Mouse (Mus musculus): ENCODE measurements around the gene Rgs1.

The Rgs1 gene

DNA sequence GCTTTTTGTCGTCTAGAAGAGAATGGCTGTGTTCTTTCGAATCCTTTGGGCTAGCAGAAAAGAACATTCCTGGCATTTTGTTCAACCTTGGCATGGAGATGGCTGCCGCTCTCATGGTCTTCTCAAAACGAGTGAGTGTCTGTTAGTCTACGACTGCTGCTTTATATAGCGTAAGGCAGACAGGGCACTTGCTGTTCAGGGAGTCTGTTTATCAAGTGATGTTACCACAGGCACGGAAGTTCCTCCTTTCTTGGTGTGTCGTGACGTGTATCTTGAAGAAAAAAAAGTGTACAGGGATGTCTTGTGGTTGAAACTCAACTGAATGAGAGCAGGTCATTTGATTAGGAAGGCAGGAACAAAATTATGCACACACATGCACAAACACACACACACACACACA lies at the start of gene Rgs1:
TSS of gene Rgs1 (minus strand) at position 320 of the 400 bp plus-strand sequence.
- CTCF ChIA-PET, result no interaction called here

- CTCF ChIA-PET, result interaction anchor here (0.6 kb wide), 1 partner anchor 27 kb away, joined by 3 read pairs; no protein-coding TSS in a partner anchor
Observed at GRCm38 (mm10) chr1:144283020-144284014, 34.3 kb upstream of the Rgs1 start.

DNA sequence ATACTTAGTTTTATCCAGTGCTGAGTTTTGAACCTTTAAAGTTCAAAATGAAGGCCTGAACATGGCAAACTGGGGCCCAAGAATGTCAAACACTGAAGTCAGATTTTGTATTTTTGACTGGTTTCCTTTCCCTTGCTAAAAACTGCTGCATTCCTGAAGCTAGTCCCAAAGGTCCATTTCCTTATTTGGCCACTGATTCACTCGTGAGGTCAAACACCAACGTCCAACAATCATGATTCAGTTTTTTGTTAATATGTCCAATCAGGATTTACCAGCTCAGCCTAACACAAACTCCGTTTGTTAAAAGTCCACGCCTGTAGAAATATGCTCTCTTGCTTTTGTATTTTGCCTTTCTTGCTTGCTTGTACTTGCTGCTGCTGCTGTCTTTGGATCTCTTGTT lies 31.0 kb upstream of the Rgs1 start:
- CTCF ChIA-PET, result no interaction called here

GRCm38 (mm10) chr1:144272991-144273390 lies 23.9 kb upstream of the Rgs1 start:
- CTCF ChIA-PET, result no interaction called here

- CTCF ChIA-PET, result no interaction called here
Observed at GRCm38 (mm10) chr1:144269112-144269511, 20.1 kb upstream of the Rgs1 start.

GRCm38 (mm10) chr1:144267471-144268470 lies 18.7 kb upstream of the Rgs1 start:
- CTCF ChIA-PET, result no interaction called here

GRCm38 (mm10) chr1:144264000-144264399 lies 15.0 kb upstream of the Rgs1 start:
- CTCF ChIA-PET, result no interaction called here

GRCm38 (mm10) chr1:144262008-144262407 lies 13.0 kb upstream of the Rgs1 start:
- CTCF ChIA-PET, result no interaction called here

DNA sequence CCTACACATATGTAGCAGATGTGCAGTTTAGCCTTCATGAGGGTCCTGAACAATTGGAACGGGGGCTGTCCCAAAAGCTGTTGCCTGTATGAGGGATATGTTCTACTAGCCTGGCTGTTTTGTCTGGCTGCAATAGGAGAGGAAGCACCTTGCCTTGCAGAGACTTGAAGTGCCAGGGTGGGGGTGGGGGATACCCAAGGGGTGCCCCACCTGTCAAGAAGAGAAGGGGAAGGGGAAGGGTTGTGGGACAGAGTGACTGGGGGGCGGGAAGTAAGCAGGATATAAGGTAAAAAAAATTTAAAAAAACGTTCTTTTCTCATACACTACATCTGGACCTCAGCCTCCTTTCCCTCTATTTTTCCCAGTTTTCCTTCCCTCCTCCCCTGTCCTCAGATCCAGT lies 9.7 kb upstream of the Rgs1 start:
- CTCF ChIA-PET, result no interaction called here

DNA sequence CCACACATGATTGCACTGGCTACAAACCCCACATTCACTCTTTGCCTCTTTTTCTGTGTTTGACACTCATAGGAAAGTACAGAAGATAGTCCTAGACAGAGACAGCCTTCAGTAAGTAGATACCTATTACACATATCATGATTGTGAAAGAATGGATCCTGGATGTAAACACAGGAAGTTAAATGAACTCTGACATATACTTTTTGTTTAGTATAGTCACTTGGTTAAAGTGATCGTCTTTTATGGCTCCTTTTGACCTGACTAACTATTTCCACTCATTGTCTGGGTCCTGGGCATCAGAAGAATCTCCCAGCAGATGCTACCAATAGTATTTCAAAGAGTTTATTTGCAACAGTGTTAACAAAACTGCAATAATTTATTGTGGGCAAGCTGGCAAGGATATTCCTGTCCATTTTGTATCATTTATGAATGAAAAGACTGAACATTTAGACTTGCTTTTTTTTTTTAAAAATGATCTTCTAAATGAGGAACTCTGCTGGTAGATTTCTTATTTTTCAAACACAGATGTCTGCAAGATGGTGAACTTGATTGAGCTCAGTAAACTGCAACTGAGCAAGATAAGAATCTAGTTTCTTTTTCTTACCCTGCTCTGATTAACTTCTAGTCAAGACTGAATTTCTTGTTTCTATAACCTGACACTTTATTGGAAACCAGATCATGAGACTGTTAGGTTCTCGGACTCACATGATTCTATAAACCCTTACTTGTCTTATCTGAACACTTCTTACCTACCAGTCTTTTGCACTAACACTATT lies 7.7 kb upstream of the Rgs1 start:
- CTCF ChIA-PET, result interaction anchor here (0.6 kb wide), 1 partner anchor 552 kb away, joined by 3 read pairs; no protein-coding TSS in a partner anchor

DNA sequence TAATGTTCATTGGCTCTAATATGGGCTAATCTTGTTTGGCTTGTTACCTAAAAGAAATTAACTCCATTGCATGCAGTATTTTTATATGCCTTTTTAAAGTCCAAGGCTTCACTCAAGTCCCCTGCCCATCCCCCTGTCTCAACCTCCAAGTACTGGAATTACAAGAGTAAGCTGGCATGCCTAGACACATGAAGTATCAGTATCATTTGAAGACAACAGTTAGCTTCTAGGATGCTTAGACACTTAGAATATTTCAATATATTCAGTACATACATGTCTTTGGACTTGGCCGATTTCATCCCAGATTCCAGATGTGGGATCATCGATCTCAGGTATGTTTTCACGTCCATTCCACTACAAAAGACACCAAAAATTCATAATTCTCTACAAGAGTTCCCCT lies 836 bp downstream of the Rgs1 start:
- CTCF ChIA-PET, result no interaction called here

- CTCF ChIA-PET, result interaction anchor here (0.7 kb wide), 1 partner anchor 228 kb away, joined by 3 read pairs; no protein-coding TSS in a partner anchor
Observed at GRCm38 (mm10) chr1:144247382-144247781, 1.7 kb downstream of the Rgs1 start.

DNA sequence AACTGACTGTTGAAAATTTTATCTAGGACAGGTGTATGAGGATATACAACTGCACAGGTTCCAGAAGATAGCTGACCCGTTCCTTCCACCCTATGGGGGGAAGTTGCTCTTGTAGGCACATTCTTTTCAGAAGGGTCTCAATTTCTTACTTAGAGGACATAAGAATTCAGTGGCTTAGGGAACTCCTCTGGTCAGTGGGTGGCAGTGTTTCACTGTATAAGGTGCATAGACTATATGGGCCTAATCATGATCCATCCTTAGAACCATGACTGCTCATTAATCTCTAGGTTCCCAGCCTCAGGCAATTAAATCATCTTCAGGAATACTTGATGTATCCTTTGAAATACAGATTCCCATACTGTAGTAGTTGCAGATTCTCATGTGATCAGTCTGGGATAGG lies 5.5 kb downstream of the Rgs1 start:
- CTCF ChIA-PET, result interaction anchor here (0.7 kb wide), 1 partner anchor 8 kb away, joined by 3 read pairs; no protein-coding TSS in a partner anchor

- CTCF ChIA-PET, result no interaction called here
Observed at GRCm38 (mm10) chr1:144239195-144239594, 9.8 kb downstream of the Rgs1 start.

DNA sequence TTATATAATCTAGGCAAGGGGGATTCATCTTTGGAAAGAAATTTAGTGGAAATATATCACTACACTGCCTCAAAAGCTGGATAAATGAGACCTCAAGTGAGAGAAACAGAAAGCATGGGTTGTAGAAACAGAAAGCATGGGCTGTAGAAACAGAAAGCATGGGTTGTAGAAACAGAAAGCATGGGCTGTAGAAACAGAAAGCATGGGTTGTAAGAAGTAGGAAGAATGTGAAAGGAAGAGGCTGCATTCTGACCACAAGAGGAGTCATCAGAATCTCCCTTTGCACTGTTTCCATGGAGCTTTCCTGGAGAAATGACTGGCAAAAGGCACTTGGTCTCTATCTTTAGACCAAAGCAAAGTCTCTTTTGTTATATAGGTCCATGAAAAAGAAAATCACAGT lies 33.8 kb downstream of the Rgs1 start:
- CTCF ChIA-PET, result no interaction called here

DNA sequence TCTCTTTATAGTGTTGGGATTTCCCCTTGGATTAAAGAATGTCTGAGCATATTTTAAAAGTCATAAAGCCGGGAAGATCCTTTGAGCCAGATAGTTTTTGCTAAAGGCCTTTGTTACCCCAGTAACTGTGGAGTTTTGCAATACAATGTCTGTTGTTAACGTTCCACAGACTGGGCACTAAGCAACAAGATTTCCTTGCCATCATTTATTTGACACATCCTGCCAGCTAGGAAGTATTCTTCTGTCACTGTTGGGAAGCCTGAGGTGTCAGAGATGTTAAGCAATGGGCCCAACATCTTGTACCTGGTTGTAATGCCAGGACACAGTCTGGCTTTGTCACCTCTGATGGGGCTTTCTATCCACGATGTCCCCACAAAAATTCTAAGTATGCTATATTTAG lies 38.1 kb downstream of the Rgs1 start:
- CTCF ChIA-PET, result no interaction called here

GRCm38 (mm10) chr1:144206281-144207061 lies 42.6 kb downstream of the Rgs1 start:
- CTCF ChIA-PET, result no interaction called here

- CTCF ChIA-PET, result no interaction called here
Observed at GRCm38 (mm10) chr1:144204766-144205165, 44.3 kb downstream of the Rgs1 start.

DNA sequence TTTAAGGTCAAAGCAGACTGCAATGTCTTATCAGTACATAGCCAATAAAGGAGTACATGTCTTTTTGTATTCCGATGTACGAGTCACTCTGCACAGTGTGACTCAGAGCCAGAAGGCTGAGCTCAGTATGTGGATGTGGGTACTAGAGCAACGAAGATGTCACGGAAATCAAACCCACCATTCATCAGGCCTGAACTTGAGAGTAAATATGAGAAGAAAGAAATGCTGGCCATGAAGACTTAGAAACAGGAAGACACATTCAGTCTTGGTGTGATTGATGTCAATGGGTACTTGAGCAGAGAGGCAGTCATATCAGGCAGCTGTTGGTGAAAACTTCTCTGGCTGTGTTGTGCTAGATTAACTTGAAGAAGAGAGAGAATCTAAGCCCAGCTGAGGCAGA lies 46.1 kb downstream of the Rgs1 start:
- CTCF ChIA-PET, result no interaction called here

GRCm38 (mm10) chr1:144200496-144200895 lies 48.5 kb downstream of the Rgs1 start:
- CTCF ChIA-PET, result interaction anchor here (0.7 to 0.8 kb wide), 2 partner anchors 22 to 86 kb away, joined by 4 read pairs; no protein-coding TSS in a partner anchor

GRCm38 (mm10) chr1:144199538-144199937 lies 49.5 kb downstream of the Rgs1 start:
- CTCF ChIA-PET, result no interaction called here

Measured in spleen, embryonic (tissue).